Mouse (Mus musculus) heart, embryonic 14.5 days (tissue): ENCODE measurements at regions not wholly inside any gene's neighbourhood (a gene's known extent, or its start where the extent isn't known, plus 50 kb on each side); places are given as distances from the start of the nearest gene placed in this dataset.

Experiments used
- ATAC-seq: fragments of 200-750 bp; cut with Nextera tagmentation; 2 replicates; pipeline ENCODE4 v1.8.0; 2017; ENCODE audit warnings: low read depth, moderate TSS enrichment; ENCODE audit not compliant: insufficient number of reproducible peaks, insufficient read depth, low FRiP score
- H3K27ac ChIP-seq, 2 experiments: fragments of 200-500 bp in 1 of 2; fragments of 300-500 bp in 1 of 2; sonication (generic) in 1 of 2; replicated peaks in 1 of 2; 2 replicates each; pipeline ENCODE4 v1.5.1; 2012 to 2014; ENCODE audit warnings: low read depth in 2 of 2, low read length in 2 of 2, control low read depth in 1 of 2, mild to moderate bottlenecking in 1 of 2, mixed read lengths in 1 of 2; ENCODE audit not compliant: control insufficient read depth in 1 of 2, insufficient read depth in 1 of 2
- H3K27me3 ChIP-seq: fragments of 300-500 bp; sonication (generic); 2 replicates; pipeline ENCODE4 v1.6.1; 2014; ENCODE audit warnings: mild to moderate bottlenecking, low read length, control low read depth; ENCODE audit not compliant: control insufficient read depth, insufficient read depth
- H3K36me3 ChIP-seq: fragments of 300-500 bp; sonication (generic); 2 replicates; pipeline ENCODE4 v1.6.1; 2014; ENCODE audit warnings: mild to moderate bottlenecking, control low read depth, low read length, mixed read lengths; ENCODE audit not compliant: control insufficient read depth, insufficient read depth
- H3K4me1 ChIP-seq, 2 experiments: fragments of 200-500 bp in 1 of 2; fragments of 300-500 bp in 1 of 2; sonication (generic) in 1 of 2; 2 replicates each; pipeline ENCODE4 v1.6.1; 2012 to 2014; ENCODE audit warnings: low read length in 2 of 2, control low read depth in 1 of 2, mixed read lengths in 1 of 2; ENCODE audit not compliant: control insufficient read depth in 2 of 2, insufficient read depth in 2 of 2
- H3K4me2 ChIP-seq: fragments of 300-500 bp; sonication (generic); 2 replicates; pipeline ENCODE4 v1.6.1; 2014; ENCODE audit warnings: mild to moderate bottlenecking, low read length
- H3K4me3 ChIP-seq, 2 experiments: fragments of 200-500 bp in 1 of 2; fragments of 300-500 bp in 1 of 2; sonication (generic) in 1 of 2; 2 replicates each; pipeline ENCODE4 v1.5.1; 2012 to 2014; ENCODE audit warnings: low read length in 2 of 2, mild to moderate bottlenecking in 2 of 2, control low read depth in 1 of 2, low read depth in 1 of 2, moderate library complexity in 1 of 2; ENCODE audit not compliant: control insufficient read depth in 1 of 2, insufficient read depth in 1 of 2
- H3K9ac ChIP-seq: fragments of 300-500 bp; sonication (generic); 2 replicates; pipeline ENCODE4 v1.6.1; 2014; ENCODE audit warnings: mild to moderate bottlenecking, low read length
- H3K9me3 ChIP-seq: fragments of 300-500 bp; sonication (generic); 2 replicates; pipeline ENCODE4 v1.6.1; 2016; ENCODE audit warnings: low read length, control low read depth; ENCODE audit not compliant: control insufficient read depth
- WGBS: fragments of 180-500 bp; shearing (Covaris S2); extraction: QIAGEN DNeasy Blood & Tissue Kit; methylation state at CpG from one replicate; pipeline ENCODE4 v1.1.7; 2014; 5-methylcytosine and 5-hydroxymethylcytosine counted together

DNA sequence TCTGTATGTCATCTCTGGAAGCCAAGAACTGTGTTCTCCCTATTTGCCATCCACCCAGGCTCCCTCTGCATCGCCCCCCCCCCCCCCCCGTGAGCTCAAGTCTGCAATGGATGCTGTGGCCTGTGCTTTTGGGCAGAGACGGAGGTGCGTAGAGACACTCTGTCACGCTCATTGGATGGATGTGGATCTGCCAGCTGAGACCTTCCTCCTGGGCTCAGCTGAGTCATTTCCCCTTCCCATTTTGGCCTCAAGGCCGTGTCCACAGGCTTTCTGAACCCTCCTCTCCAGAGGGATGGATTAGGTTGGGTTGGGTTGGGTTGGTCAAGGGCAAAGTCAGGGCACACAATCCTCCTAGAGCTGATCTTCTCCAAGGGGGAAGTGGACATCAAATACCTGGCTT, 72.9 kb upstream of the Sulf2 start:
- no peaks in the 10 kb centered on the region for H3K27me3 ChIP-seq
- H3K36me3 ChIP-seq = no peaks in the 10 kb centered on the region
- peaks cover 18 to 20% of the 10 kb centered on the region in 2 experiments for H3K4me1 ChIP-seq
- no peak overlapping the region for H3K9ac ChIP-seq
- no peak overlapping the region for H3K4me2 ChIP-seq
- no peaks in the 10 kb centered on the region for H3K9me3 ChIP-seq
- H3K4me3 ChIP-seq = no peak overlapping the region
- 79% methylated on average over 6 of the region's 6 CpGs for WGBS
- no peak for ATAC-seq
- no peak overlapping the region for H3K27ac ChIP-seq

DNA sequence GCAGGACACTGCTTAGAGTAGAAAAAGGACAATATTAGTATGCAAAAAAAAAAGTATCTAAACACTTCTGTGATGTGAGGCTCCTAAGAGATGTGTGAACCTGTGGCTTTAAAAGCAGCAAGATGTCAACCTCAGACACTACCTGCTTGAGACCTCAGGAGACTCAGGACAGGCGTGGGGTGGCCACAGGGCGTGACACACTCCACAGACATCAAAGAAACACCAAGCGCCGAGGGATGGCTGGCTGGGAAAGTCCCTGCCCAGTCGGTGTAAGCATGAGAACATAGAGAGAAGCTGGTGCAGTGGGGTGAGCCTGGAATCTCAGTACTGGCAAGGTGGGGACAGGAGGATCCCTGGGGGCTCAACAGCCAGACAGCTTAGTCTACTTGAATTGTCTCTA, 72.0 kb upstream of the Sulf2 start:
- H3K4me2 ChIP-seq = no peak overlapping the region
- no peak overlapping the region for H3K27ac ChIP-seq
- peaks cover 12 to 13% of the 10 kb centered on the region in 2 experiments for H3K4me1 ChIP-seq
- no peaks in the 10 kb centered on the region for H3K27me3 ChIP-seq
- H3K9ac ChIP-seq = no peak overlapping the region
- no peaks in the 10 kb centered on the region for H3K36me3 ChIP-seq
- H3K9me3 ChIP-seq = no peaks in the 10 kb centered on the region
- WGBS = 59% methylated on average over 5 of the region's 5 CpGs
- ATAC-seq = no peak
- no peak overlapping the region for H3K4me3 ChIP-seq

DNA sequence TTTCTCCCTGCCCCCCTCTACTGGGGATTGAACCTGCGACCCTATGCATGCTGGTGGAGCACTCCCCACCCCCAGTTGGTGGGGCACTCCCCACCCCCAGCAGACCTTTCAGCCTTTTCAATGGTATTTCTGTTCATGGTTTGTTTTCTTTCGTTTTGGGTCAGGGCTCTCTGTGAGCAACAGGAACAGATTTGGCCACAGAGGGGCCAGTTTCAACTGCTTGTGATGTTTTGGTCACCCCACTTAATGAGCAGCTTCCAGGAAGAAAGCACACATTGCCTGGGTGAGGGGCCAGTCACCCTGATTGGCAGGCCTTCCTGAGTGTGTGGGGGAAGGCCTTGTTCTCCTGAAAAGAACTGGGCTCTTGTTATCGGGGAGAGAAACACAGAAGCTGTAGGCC, 71.5 kb upstream of the Sulf2 start:
- WGBS = 26% methylated on average over 3 of the region's 3 CpGs
- H3K9ac ChIP-seq = no peak overlapping the region
- no peak for ATAC-seq

DNA sequence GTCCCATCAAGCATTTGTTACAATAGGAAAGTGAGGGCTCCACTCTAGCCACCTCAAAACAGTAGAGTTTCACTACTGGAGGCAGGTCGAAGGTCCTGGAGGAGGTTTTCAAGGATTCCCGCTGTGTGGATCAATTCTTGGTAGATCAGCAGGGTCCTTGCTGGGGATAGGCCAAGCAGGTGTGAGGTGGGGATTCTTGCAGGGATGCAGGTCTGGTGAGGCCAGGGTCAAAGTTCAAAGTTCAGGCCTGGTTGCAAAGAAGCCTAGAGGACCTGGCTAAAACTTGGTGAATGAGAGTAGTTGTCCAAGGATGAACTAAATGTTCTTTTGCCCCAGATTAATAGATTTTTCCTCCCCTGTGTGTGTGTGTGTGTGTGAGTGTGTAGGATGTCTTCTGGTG, 70.9 kb upstream of the Sulf2 start:
- Histone ChIP-seq H3K4me2 (no peak overlapping the region), H3K4me3 (no peak overlapping the region), H3K4me1 (peaks cover 7 to 8% of the 10 kb centered on the region in 2 experiments; a peak in 2 of 4 replicates), H3K36me3 (no peaks in the 10 kb centered on the region), H3K27me3 (no peaks in the 10 kb centered on the region), H3K9me3 (no peaks in the 10 kb centered on the region), H3K27ac (no peak overlapping the region), H3K9ac (no peak overlapping the region)
- no peak for ATAC-seq
- WGBS = 97% methylated on average over 2 of the region's 2 CpGs

More for the DNA sequence above, 71.5 kb upstream of the Sulf2 start:
- H3K9me3 ChIP-seq = no peaks in the 10 kb centered on the region
- no peak overlapping the region for H3K27ac ChIP-seq
- no peaks in the 10 kb centered on the region for H3K36me3 ChIP-seq
- no peak overlapping the region for H3K4me2 ChIP-seq
- no peaks in the 10 kb centered on the region for H3K27me3 ChIP-seq
- H3K4me1 ChIP-seq = peaks cover 7 to 8% of the 10 kb centered on the region in 2 experiments; a peak in 2 of 4 replicates
- H3K4me3 ChIP-seq = no peak overlapping the region

DNA sequence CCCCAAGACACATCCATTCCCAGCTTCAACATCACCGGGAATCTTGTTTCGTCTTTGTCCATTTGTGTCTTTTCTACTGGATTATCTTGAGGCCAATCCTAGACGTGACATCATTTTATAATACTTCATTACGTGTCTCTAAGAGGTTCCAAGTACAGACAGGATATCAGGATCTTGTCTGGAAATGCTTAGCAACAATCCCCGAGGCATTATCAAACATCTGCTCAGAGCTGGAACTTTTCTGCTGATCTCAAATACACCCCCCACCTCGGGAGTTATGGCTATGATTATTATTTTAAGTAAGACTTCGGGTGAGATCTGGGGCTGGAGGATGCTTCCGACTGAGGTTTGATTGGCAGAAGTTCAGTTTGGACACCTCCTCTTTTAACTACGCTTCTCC, 69.9 kb upstream of the Sulf2 start:
- WGBS = 80% methylated on average over 9 of the region's 9 CpGs
- Histone ChIP-seq H3K4me2 (no peak overlapping the region), H3K27me3 (no peaks in the 10 kb centered on the region), H3K4me1 (peaks cover 7 to 8% of the 10 kb centered on the region in 2 experiments; a peak in 2 of 4 replicates), H3K9ac (no peak overlapping the region), H3K36me3 (no peaks in the 10 kb centered on the region), H3K4me3 (no peak overlapping the region), H3K9me3 (no peaks in the 10 kb centered on the region), H3K27ac (no peak overlapping the region)
- ATAC-seq = no peak

DNA sequence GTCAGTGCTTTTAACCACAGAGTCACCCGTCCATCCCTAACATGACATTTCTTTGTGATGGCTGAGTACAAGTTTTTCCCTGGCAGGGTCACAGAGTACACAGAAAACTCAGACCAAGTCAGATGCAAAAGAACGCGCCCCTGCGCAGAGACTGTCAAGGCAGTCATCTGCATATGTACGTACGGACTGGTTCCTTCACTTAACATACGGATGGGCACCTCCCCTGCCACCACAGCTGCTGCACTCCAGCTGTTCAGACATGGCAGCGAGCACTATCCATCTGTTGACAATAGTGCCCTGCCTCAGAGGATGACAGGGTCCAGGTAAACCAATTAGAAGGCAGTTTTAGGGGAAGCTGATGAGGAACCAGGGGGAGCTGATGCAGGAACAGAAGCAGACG, 63.3 kb upstream of the Sulf2 start:
- no peak overlapping the region for H3K4me3 ChIP-seq
- H3K4me1 ChIP-seq = peaks cover 7 to 11% of the 10 kb centered on the region in 2 experiments; a peak in 3 of 4 replicates
- no peaks in the 10 kb centered on the region for H3K9me3 ChIP-seq
- no peak overlapping the region for H3K4me2 ChIP-seq
- WGBS = 80% methylated on average over 9 of the region's 9 CpGs
- ATAC-seq = no peak
- H3K36me3 ChIP-seq = no peaks in the 10 kb centered on the region
- no peak overlapping the region for H3K9ac ChIP-seq
- no peaks in the 10 kb centered on the region for H3K27me3 ChIP-seq
- H3K27ac ChIP-seq = no peak overlapping the region

DNA sequence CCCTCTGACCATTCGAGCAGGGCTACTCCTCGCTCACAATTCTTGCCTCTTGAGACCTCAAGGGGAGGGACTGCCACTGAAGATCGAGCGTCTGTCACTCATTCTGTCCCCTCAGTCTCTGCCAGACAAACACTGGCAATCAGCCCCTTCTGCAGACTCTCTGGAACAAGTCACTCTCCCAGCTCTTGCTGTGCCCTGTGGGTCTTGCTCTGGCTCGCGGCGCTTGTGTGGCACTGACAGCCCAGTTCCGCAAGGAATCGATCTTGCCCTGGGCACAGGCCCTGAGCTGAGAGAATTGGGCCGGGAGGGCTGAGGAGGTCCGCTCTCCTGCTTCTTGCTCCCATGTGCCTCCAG, 61.0 kb upstream of the Sulf2 start:
- Histone ChIP-seq H3K4me2 (no peak overlapping the region), H3K4me1 (peaks cover 7 to 11% of the 10 kb centered on the region in 2 experiments; a peak in 3 of 4 replicates), H3K36me3 (no peaks in the 10 kb centered on the region), H3K27me3 (no peaks in the 10 kb centered on the region), H3K27ac (no peak overlapping the region), H3K9ac (no peak overlapping the region), H3K9me3 (no peaks in the 10 kb centered on the region), H3K4me3 (no peak overlapping the region)
- WGBS = 71% methylated on average over 11 of the region's 11 CpGs
- no peak for ATAC-seq
